Mouse (Mus musculus) heart, postnatal 0 days (tissue): ENCODE data around the gene Gstt1. TPM values are rescaled to one million over a fixed set of nuclear protein-coding genes. Genes with fewer than 3 reads are reported as not detected.

Source experiments
- ATAC-seq: fragments of 200-750 bp; cut with Nextera tagmentation; 2 replicates; pipeline ENCODE4 v1.8.0; 2017; ENCODE audit warnings: low read depth, moderate number of reproducible peaks, moderate library complexity; ENCODE audit not compliant: insufficient read depth
- DNase-seq: peaks from one replicate; pipeline ENCODE4 v3.0.0-alpha.2; 2016; ENCODE audit warnings: low spot score
- H3K27ac ChIP-seq: fragments of 300-500 bp; sonication (generic); 2 replicates; pipeline ENCODE4 v1.5.1; 2014; ENCODE audit warnings: low read depth, mild to moderate bottlenecking
- H3K27me3 ChIP-seq: fragments of 300-500 bp; sonication (generic); 2 replicates; pipeline ENCODE4 v1.6.1; 2014; ENCODE audit warnings: low read length, mixed read lengths; ENCODE audit not compliant: control insufficient read depth, insufficient read depth
- H3K36me3 ChIP-seq: fragments of 300-500 bp; sonication (generic); replicated peaks from 2 replicates; pipeline ENCODE4 v1.6.1; 2014; ENCODE audit warnings: low read length, mixed read lengths; ENCODE audit not compliant: control insufficient read depth, insufficient read depth
- H3K4me1 ChIP-seq: fragments of 300-500 bp; sonication (generic); 2 replicates; pipeline ENCODE4 v1.6.1; 2014; ENCODE audit warnings: antibody characterized with exemption; ENCODE audit not compliant: control insufficient read depth, insufficient read depth
- H3K4me2 ChIP-seq: fragments of 300-500 bp; sonication (generic); 2 replicates; pipeline ENCODE4 v1.6.1; 2014; ENCODE audit warnings: low read depth, mild to moderate bottlenecking, low read length, moderate library complexity
- H3K4me3 ChIP-seq: fragments of 300-500 bp; sonication (generic); 2 replicates; pipeline ENCODE4 v1.5.1; 2014; ENCODE audit warnings: low read depth, low read length
- H3K9ac ChIP-seq: fragments of 300-500 bp; sonication (generic); replicated peaks from 2 replicates; pipeline ENCODE4 v1.6.1; 2014; ENCODE audit warnings: low read depth, low read length, mixed read lengths
- H3K9me3 ChIP-seq: fragments of 300-500 bp; sonication (generic); replicated peaks from 2 replicates; pipeline ENCODE4 v1.6.1; 2016; ENCODE audit warnings: low read length; ENCODE audit not compliant: control insufficient read depth
- CTCF ChIP-seq: IDR thresholded peaks from 2 replicates; pipeline ENCODE4 v1.5.1; 2016; ENCODE audit warnings: antibody characterized with exemption, control low read depth, low read depth
- EP300 ChIP-seq: IDR thresholded peaks from 2 replicates; pipeline ENCODE4 v1.6.1; 2016; ENCODE audit warnings: antibody characterized with exemption, low read depth
- WGBS: fragments of 180-500 bp; shearing (Covaris S2); extraction: QIAGEN DNeasy Blood & Tissue Kit; methylation state at CpG from one replicate; pipeline ENCODE4 v1.1.7; 2014; 5-methylcytosine and 5-hydroxymethylcytosine counted together
- polyA plus RNA-seq: library from polyadenylated mRNA; unstranded; fragments of >200 nt; fragmentation: Nextera tagmentation; extraction: Ambion mirVana; gene quantifications from 2 replicates; pipeline ENCODE4 v1.2.1, GENCODE M21; 2015
- total RNA-seq: library from RNA; depleted of rRNA; stranded (reverse); fragments of >200 nt; gene quantifications from 2 replicates; pipeline ENCODE4 v1.2.3, GENCODE M21; 2014; ENCODE audit warnings: low replicate concordance

Gstt1 gene
- total and polyA plus RNA-seq, 2 experiments from 2014 or later, result 7.6 to 20.0 TPM

DNA sequence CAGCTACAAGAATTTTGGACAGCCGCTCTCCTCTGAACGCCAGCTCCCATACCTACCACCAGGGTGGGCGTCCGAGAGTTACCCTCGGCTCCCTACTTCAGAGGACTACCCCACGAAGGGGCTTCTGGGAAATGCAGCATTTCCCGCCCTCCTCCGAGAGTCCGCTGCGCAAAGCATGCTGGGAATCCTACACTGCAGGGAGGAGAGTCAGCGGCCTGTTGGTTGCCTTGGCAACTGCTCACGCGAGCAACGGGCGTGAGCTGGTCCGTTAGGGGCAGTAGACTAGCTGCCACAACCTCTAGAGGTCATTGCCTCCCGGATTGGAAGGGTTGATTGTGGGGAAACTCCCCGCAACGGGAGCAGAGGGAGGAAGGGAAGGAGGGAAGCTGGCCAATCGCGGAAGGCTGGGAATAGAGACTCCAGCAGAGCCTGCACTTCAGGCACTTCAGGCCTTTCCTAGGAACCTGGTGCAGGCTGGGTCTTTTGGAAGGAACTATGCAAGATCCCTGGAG lies 38.9 kb upstream of the Gstt1 start, which contains the start of gene Gstt2:
TSS of gene Gstt2 (minus strand) at position 177 of the 512 bp plus-strand sequence.
- TF ChIP-seq CTCF (peak; percentile 54), EP300 (no peak)
- ATAC-seq (peak; percentile 85), DNase-seq (peak; percentile 93)
- WGBS, result under 1% methylated on average over 21 of the region's 21 CpGs
- H3K27me3 ChIP-seq, result no peaks in the 10 kb centered on the region
- peaks cover 23% of the 10 kb centered on the region for H3K4me1 ChIP-seq
- H3K9me3 ChIP-seq, result no peaks in the 10 kb centered on the region
- peak within 1 kb of the TSS; percentile 52 for H3K9ac ChIP-seq
- H3K4me2 ChIP-seq, result peak within 1 kb of the TSS; percentile 71
- H3K4me3 ChIP-seq, result peak within 1 kb of the TSS; percentile 49
- H3K36me3 ChIP-seq, result no peaks in the 10 kb centered on the region
- H3K27ac ChIP-seq, result peak within 1 kb of the TSS; percentile 82

DNA sequence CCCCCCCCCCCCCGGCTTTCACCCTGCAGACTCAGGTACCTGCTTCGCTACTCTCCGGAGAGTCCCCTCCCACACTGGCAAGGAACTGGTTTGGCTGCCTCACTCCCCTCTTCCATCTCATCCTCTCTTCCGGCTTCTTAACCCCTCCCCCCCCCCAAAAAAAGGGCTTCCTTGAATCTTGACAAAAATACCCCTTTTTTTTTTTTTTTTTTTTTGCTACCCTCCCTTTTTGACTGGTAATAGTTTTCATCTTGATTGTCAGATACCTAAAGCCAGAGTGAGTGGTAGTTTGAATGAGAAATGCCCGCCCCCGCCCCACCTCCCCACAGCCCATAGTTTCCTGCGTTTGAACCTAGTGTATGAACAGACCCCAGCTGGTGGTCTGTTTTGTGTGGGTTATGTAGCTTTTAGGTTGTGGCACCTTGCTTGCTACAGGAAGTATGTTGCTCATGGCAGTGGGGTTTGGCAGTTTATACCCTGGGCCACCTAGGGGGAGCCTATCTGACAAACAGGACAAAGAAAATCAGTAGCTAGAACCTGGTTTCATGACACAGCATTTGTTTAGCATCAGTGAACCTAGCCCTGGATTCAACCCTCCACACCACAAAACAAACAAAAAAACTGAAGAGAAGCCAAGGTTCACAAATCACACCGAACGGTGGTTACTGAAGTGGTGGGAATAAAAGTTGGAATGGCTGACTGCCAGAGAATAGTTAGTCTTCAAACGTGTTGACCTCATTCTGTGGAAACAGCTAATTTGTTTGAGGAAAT lies 37.6 kb upstream of the Gstt1 start:
- TF ChIP-seq EP300 (no peak), CTCF (no peak)
- H3K27ac ChIP-seq, result peak overlapping the region; percentile 82
- peak overlapping the region; percentile 71 for H3K4me2 ChIP-seq
- H3K4me1 ChIP-seq, result peaks cover 23% of the 10 kb centered on the region
- H3K9ac ChIP-seq, result no peak overlapping the region
- H3K4me3 ChIP-seq, result peak overlapping the region; percentile 11; the same call in 1 of the 2 replicates
- H3K9me3 ChIP-seq, result no peaks in the 10 kb centered on the region
- no peak for DNase-seq
- 23% methylated on average over 10 of the region's 10 CpGs for WGBS
- no peaks in the 10 kb centered on the region for H3K36me3 ChIP-seq
- no peaks in the 10 kb centered on the region for H3K27me3 ChIP-seq
- no peak for ATAC-seq

DNA sequence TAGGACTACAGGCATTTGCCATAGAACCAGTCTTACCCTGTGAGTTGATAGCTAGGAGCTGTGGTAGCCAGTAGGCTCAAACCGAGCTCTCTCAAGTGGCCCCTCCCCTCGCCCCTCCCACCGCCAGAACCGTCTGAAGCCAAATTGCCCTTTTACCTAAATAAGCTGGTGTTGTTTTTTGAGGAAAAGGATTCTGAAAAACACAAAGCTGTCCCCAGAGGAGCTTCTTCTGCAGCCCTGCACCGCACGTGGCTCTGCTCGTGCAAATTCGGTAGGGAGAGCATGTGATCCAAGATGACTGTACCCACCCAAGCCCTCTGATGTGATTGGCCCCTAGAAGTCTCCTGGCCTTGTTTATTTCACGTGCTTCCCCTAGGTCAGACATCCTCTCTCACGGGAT lies 36.9 kb upstream of the Gstt1 start:
- ATAC-seq, result 0 out of 2 replicates have a peak, but pooled peaks have one; percentile 30
- Histone ChIP-seq H3K9ac (no peak overlapping the region), H3K27me3 (no peaks in the 10 kb centered on the region), H3K27ac (peak overlapping the region; percentile 0; the same call in 1 of the 2 replicates), H3K9me3 (no peaks in the 10 kb centered on the region), H3K36me3 (no peaks in the 10 kb centered on the region), H3K4me3 (peak overlapping the region; percentile 11; the same call in 1 of the 2 replicates), H3K4me1 (peaks cover 23% of the 10 kb centered on the region), H3K4me2 (peak overlapping the region; percentile 71)
- WGBS, result 1% methylated on average over 10 of the region's 10 CpGs
- no peak for TF ChIP-seq EP300
- no peak for TF ChIP-seq CTCF
- peak; percentile 56 for DNase-seq

DNA sequence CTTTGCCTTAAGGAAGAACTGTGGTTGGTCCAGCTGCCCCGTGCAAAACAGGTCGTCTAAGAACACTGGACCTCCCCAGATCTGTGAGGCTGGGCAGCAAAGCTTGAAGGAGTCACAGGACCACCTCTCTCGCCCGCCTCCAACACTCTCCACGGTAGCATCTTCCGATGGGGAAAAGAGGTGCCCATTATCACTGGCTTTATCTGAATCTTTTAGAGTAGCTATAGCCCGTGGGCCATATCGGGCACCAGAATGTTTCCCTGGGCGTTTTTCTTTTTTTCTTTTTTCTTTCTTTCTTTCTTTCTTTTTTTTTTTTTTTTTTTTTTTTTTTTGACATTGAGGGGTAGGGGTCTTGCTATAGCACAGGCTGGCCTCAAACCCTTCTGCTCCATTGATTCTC lies 36.3 kb upstream of the Gstt1 start:
- WGBS, result 10% methylated on average over 9 of the region's 9 CpGs
- no peak for ATAC-seq
- H3K27me3 ChIP-seq, result no peaks in the 10 kb centered on the region
- no peak overlapping the region for H3K27ac ChIP-seq
- peaks cover 23% of the 10 kb centered on the region for H3K4me1 ChIP-seq
- peak overlapping the region; percentile 47 for H3K4me3 ChIP-seq
- no peak for DNase-seq
- H3K4me2 ChIP-seq, result peak overlapping the region; percentile 71
- no peaks in the 10 kb centered on the region for H3K9me3 ChIP-seq
- no peak for TF ChIP-seq EP300
- no peaks in the 10 kb centered on the region for H3K36me3 ChIP-seq
- H3K9ac ChIP-seq, result peak overlapping the region; percentile 27; the same call in 1 of the 2 replicates

DNA sequence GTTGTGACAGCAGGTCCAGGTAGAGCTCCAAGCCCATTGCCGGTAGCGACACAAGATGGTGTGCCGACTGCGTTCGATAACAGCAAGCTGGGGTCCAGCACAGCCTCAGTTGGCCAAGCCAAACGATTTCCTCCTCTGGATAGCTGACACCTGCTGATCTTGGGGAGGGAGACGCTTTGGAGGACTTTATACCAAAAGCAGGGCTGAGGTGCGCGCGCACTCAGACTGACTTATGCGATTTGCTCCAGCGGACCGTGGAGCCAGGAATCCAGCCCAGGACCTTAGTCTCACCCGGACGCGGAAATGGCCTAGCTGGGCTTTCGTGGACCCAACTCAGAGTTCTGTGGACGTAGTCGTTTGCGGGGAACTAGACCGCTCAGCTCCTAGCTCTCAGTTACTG lies 35.9 kb upstream of the Gstt1 start:
- no peak for TF ChIP-seq EP300
- no peak for TF ChIP-seq CTCF
- H3K4me2 ChIP-seq, result peak overlapping the region; percentile 71
- no peaks in the 10 kb centered on the region for H3K27me3 ChIP-seq
- H3K4me1 ChIP-seq, result peaks cover 23% of the 10 kb centered on the region
- no peaks in the 10 kb centered on the region for H3K9me3 ChIP-seq
- 0 out of 2 replicates have a peak overlapping the region, but pooled peaks have one; percentile 1 for H3K27ac ChIP-seq
- ATAC-seq (0 out of 2 replicates have a peak, but pooled peaks have one; percentile 16), DNase-seq (peak; percentile 60)
- no peaks in the 10 kb centered on the region for H3K36me3 ChIP-seq
- H3K4me3 ChIP-seq, result peak overlapping the region; percentile 47
- 3% methylated on average over 21 of the region's 21 CpGs for WGBS
- H3K9ac ChIP-seq, result peak overlapping the region; percentile 27; the same call in 1 of the 2 replicates
